Mouse (Mus musculus) adrenal gland, postnatal 25 days (tissue): ENCODE measurements around the gene Sipa1l1. TPM values are rescaled to one million over a fixed set of nuclear protein-coding genes. Genes with fewer than 3 reads are reported as not detected.

ENCODE experiments used
- DNase-seq: peaks from one replicate; pipeline ENCODE4 v3.0.0; 2021; ENCODE audit warnings: mixed read lengths
- total RNA-seq: library from RNA; stranded (reverse); gene quantifications from 2 replicates; pipeline ENCODE4 v1.2.3, GENCODE M21; 2021

Sipa1l1 gene
- total RNA-seq, 1 experiment from 2014 or later = 30.1 TPM

DNA sequence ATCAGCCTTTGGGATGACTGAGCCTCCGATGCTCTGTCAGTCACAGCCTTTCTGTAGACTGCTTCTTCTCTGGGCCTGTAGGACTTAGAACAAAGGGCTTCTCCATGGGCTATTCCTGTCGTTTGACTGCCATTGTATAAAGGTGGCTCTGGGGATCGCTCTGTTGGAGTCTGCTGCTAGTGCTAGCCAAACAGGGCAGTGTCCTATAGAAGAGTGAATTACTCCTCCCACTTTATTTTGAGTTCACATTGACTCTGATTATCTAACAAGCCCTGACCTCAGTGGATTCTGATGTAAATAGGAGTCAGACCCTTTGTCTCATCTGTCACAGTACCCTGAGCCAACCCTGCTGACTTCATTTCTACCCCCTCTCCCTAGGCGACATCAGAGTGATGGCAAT is 264.2 kb downstream of the Sipa1l1 start:
- no peak for DNase-seq

DNA sequence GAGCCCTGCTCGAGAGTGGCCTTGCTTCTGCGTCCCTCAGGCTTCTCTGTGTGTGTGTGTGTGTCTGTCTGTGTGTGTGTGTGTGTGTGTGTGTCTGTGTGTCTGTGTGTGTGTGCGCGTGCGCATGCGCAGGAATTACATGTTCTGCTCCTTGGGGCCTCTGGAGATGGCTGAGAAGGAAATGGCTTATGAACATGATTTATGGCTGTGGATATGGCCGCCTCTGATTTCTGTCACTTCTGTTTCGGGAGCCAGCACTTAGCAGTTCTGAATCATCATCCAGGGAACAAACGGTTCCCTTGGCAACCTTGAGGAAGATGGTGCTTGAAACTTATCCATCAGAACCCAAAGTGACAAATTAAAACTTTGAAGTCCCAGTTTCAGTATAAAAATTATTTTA is 265.5 kb downstream of the Sipa1l1 start:
- DNase-seq = no peak

DNA sequence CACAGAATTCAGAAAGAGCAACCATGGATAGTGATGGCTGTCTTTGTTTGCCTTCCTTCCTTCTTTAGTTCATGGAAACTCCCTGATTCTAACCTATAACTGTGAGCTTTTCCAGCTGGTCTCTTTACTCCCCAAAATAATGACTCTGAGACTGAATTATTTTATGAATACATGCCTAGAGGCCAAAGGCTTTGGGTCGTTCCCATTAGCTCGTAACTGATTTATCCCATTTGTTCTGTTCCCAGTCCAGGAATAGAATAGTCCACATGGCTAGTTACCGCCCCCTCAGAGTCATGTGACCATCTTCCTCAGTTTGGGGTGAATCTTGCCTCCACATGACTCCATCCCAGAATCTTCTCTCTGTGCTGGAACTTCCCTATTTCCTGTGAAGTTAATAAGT is 272.4 kb downstream of the Sipa1l1 start:
- no peak for DNase-seq

DNA sequence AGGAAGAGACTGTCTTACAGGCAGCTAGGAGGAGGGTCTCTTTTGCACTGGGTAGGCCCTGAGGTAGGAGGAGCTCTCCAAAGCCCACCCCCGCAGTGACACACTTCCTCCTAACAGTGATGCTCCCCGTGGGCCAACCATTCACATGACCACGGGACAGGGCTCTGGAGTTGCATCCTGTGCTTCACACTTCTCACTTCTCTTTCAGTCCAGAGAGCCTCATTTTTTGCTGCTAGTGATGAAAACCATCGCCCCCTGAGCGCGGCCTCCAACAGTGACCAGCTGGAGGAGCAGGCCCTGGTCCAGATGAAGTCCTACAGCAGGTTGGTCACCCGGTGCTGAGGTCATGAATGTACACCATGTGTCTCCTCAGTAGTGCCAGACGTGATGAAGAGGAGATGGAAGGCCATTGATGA is 277.5 kb downstream of the Sipa1l1 start:
- DNase-seq = no peak

DNA sequence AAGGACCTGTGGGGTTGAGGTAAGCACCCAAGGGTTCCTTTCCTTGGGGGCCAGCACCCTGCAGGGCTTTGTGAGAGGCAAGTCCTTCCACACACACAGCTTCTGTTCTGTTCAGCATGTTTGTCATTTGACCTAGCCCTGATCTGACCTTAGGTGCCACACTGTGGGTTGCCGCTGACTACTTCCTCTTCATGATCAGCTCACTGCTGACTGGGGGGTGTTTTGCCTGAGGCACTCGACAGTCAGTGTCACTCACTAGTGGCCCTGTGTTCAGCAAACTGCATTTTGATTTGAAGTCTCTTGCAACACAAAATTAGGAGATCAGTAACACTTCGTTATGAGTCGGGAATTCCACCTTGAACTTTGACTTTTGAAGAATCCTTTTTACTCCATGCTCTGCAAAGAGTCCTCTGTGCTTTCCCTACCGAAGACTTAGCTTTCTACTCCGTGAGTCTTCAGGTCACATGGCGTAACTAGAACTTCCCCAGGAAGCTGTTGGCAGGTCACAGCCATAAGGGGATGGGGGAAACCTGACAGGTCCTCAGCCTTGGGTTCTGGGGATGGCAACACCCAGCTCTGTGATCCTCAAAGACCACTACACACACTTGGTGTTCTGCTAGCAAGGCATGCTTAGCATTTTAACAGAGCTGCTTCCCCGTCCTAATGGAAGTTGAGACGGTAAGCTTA is 279.2 kb downstream of the Sipa1l1 start:
- DNase-seq = no peak

DNA sequence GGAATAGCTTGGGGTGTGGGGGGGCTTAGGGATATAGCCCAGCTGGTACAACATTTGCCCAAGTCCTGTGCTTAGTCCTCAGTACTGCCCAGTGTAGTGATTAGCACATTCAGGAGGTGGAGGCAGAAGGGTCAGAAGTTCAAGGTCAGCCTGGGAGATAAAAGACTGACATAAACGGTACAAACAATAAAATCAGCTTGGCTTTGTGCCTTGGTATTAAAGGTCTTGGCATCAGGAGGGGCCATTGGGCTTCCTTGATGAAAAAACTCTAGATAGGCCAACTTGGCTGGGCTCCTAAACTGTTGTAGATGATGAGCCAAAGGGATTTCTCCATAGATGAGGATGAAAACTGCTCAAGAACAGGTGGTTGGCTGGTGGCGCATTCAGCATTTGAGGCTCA is 283.3 kb downstream of the Sipa1l1 start:
- DNase-seq = no peak

DNA sequence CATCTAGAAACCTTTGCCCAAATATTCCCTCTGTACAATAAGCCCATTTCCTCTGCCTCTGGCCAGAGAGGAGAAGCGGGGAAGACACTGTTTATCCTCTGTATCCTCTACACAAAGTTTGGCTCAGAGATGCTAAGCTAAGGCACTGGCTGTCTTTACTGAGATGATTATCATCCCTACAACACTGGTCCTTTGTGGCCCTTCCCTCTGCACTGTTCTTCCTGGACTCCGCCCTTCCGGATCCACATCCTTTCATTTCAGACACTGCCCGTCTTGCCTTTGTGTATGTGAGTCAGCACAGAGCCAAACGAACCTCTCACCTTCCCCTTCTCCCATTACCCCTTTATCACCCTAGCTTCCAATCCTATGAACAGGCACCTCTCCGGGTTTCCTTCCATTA is 285.3 kb downstream of the Sipa1l1 start:
- no peak for DNase-seq

DNA sequence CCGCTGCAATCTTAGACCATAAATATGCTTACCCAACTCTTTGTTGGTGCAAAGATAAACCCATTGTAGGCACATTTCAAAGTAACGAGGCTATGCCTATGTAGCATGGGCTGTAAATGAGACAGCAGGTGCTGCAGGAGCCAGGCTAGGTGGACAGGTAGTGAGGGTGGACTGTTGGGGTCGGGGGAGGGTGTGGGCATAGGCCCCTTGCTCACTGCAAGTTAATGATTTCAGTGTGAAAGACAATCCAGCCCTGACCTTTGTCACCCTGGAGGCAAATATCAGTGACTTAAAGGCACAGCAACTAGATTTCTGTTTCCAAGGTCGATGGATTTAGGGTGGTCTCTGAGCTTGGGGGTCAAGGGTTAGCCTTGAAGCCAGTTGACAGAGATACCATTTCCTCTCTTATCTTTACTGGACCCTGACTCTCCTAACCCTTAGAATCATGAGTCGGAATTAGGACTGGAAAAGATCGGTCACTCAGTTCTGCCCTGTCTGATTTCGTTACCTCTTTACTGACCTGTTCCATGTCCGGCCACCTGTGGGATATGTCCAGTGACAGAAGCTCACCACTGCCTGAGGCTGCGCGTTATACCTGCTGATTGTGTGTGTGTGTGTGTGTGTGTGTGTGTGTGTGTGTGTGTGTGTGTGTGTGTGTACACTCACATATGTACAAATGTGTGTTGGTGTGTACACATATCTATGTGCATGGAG is 286.7 kb downstream of the Sipa1l1 start:
- DNase-seq = no peak

DNA sequence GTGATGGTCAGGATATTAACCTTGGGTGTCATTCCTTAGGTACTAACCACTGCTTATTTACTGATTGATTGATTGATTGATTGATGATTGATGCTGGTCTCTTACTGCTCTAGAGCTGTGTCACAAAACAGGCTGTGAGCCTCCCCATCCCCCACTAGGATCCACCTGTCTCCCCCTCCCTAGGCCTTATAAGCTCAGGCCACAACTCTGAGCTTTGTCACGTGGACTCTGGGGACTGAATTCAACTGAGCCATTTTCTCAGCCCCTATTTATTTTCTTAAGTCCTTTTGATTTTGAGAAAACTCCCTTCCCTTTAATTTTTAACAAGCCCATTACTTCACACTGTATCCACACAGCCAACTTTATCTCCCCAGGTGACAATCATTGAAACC is 287.3 kb downstream of the Sipa1l1 start:
- no peak for DNase-seq

DNA sequence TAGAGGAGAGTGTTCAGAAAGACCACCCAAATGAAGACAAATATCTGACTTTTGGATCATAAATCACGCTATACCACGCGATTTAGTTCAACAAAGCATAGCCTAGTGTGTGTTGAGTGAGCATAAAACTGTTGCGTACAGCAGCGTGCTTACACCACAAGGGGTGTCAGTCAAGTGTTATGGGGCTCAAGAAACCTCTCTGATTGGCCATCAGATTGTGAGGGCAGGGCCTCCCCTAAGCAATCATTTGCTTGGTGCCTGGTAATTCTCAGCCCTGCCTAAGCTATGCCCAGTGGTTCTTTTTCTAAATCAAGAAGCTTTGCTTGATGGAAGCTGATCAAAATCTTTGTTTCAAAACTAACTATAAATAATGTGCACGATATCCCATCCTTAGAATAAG is 288.5 kb downstream of the Sipa1l1 start:
- no peak for DNase-seq

DNA sequence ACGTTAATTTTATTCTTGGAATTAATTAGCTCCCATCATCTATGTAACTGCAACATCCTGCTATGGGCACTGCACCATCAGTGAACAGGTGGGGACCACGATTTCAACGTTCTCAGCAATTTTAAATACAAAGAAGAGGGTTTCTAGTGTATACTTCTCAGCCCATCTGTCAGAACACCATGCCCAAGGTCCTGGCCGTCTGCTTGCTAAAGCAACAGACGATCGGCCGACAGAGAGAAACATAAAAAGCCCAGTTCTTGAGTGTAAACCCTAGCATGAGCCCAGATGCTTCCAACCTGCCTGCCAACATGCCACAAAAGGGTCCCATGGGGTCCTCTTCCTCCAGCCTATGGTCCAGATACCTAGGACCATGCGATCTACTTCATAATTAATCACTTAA is 288.9 kb downstream of the Sipa1l1 start:
- no peak for DNase-seq

DNA sequence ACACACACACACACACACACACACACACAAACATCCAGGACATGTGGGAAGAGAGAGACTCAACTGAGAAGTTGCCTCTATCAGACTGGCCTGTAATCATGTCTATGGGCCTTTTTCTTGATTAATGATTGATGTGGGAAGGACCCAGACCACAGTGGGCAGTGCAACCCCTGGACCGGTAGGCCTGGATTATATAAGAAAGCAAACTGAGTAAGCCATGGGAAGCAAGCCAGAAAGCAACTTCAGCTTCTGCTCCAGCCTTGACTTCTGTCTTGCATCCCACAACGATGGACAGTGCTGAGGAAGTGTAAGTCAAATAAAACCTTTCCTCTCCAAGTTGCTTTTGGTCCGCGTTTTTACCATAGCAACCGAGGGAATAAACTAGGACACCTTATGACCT is 298.1 kb downstream of the Sipa1l1 start:
- DNase-seq = no peak

DNA sequence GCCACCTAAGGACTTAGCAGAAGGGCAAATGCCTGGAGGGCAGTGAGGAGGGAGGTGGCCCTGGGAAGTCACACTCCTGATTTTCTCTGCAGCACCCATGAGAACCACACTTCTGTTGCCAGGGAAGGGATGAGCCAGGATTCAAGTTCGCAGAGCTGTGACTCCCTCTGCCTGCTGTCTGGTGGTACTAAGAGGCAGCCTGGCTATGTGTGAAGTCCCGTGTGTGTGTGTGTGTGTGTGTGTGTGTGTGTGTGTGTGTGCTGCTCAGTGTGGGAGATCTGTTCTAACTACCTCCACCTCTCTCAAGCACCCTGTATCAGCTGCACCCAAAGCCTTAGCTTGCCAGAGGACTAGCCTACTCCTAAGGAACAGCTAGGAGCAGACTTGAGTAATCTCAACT is 298.5 kb downstream of the Sipa1l1 start:
- DNase-seq = no peak

DNA sequence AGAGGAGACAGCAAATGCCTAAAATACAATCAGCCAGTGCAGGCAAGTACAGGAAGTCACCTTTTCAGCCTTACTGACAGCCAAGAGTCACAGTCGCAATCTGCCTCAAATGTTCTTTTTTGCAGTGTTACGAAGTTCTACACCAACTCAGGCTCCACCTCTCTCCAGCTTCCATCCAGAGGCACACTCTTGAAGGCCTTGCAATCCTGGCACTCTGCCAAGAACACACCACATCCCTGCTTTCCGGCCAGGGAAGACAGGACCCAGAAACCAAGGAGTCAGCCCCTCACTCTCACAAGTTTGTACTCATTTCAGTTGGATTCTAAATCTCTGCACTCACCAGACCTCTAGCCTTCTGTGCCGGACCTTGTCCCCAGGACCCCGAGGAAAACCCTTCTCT is 299.3 kb downstream of the Sipa1l1 start:
- peak; percentile 59 for DNase-seq

DNA sequence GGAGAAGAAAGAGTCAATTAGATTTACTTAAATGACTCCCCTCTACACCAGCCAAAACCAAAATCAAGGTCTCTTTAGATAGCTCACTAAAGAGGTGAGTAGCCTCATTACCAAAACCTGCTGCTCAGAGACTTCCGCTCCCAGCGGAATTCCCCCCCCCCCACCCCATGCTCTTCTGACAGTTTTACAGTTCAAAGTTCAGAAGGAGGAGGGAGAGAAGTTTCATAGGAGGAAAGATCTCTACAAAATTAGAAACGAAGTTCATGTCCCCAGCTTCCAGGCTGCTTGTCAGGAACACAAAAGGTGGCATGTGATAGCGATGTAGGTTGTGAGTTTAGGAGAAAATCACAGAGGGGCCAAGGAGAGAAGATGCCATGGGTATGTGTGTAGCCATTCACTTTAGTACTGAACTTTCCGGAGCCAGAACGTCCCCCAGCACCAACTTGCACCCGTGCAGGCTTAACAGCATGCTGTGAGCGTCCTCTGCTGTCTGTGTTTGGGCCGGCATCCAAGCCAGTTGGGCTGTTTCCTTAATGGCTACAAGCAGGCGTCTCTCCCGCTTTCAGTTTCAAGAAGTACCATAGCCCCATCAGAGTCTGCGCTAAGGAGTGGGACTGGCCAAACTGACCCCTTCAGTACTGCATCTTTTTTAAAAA is 300.7 kb downstream of the Sipa1l1 start:
- DNase-seq = peak; percentile 84

DNA sequence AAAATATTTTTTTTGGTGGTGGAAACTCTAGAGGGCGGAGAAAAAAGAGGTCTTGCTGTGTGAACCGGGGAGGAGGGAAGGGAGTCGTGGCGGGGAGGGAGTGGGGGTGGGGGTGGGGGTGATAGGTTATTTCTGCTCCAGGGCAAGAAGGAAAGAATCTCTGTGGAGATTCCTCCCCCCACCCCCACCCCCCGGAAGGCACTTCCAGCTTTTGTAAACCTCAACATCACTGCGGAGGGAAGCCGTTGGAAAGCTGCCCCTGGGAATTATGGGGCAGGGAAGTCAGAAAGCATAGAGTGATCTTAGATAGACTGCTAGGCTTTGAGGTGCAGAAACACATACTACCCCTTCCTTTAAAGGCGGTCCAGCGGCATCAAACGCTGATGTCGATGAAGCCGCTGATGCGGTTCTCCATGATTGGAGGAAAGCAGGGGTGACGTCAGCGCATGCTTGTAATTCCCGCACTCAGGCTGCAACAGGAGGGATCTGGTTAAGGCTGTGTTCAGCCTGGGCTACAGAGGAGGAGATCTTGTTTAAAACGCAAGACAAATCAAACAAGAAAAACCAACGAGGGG is 301.3 kb downstream of the Sipa1l1 start:
- peak; percentile 66 for DNase-seq

DNA sequence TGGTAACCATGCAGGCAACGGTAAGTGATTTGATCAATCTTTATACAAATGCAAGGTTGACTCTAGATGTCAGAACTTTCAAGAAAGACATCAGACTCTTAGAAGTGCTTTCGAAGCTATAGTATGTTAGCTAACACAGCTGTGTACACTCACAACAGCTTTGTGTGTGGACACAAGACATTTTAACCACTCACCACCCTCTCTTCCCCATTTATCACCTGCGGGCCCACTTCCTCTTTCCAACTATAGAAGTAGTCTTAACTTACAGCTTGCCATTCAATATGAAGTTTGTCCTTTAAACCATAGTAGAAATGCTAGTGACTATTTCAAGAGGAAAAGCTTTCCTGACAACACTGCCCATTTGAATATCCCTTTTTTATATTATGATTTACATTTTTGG is 303.7 kb downstream of the Sipa1l1 start:
- no peak for DNase-seq

DNA sequence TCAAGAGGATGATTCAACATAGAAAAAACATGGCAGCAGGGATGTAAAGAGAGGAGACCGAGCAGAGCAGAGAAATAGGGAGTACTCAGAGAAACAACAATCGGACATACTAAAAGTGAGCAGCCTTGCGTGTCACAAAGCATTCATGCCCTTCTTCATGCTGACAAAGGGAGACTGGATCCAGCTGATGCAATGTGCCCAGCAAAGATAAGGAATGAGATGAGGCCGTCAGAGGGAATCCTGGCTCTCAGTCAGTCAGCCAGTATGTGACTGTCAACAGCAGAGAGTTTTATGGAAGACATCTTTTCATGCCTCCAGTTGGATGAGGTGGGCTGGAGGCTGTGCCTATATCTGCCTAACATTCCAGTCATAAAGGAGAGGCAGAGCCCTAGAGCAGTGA is 304.1 kb downstream of the Sipa1l1 start:
- no peak for DNase-seq

DNA sequence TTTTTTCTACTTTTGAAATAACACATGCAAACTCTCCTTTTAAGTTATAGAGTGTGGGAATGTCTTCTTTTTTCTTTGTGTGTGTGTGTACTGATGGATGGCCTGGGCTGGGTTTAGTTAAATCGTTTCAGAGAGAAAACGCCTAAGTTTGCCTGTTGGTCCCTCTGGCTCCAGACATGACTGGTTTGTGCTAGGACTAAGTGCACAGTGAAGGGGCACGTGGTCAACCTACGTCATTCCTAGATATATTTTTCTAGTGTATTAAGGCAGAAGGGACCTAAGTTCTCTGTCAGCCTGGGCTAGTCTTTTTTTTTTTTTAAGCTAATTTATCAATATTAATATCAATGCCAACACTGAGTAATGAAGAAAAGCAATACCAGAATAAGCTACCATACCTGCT is 305.3 kb downstream of the Sipa1l1 start:
- DNase-seq = no peak

DNA sequence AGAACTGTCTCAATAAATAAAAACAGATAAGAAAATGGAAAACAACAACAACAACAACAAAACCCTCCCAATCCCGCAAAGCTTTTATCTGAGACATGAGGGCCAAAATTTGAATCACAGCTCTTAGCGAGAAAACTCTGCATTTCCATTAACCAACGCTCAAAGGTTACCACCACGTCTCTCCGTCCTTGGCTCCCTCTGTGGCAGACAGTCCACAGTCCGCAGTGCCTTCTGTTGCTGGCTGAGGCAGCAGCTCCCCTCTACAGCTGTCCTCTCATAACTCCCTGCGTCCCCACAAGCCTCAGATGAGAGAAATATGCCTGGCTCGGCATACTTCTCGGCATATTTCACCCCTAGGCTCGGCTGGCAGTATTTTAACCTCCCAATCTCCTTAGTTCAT is 306.9 kb downstream of the Sipa1l1 start:
- no peak for DNase-seq

DNA sequence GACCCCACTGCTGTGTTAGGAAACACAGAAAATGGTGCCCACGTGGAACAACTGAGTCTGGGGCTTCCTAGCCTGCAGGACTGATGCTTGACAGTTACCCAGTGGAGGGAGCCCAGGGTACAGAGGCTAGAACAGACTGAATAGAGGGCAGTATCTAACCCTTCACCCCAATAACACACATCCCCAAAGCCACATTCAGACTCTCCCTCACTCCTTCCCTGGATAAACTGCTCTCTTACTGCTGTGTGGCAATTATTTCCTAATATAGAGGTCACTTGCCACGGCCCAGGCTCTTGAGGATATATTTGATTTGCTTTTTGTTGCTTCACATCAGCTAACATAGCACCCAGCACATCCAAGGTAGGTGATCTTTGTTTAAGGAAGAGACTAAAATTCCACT is 307.5 kb downstream of the Sipa1l1 start:
- no peak for DNase-seq

DNA sequence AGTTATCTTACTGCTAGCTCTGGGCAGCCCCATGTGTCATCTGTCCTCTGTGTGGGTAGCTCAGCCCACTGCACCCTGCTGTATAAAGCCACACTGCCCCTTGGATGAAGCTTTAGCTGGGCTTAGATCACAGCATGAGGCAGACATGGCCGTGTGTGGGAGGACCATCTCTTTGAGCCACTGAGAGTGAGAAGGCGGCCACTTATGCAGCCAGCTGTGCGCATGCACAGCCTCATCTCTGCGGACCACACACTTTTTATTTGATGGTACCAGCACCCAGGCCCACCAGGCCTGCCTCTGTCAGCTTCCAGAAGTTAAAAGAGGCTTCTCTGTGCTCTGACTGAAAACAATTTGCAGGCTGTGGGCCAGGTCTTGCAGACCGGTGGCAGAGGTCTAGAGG is 308.7 kb downstream of the Sipa1l1 start:
- DNase-seq = no peak

DNA sequence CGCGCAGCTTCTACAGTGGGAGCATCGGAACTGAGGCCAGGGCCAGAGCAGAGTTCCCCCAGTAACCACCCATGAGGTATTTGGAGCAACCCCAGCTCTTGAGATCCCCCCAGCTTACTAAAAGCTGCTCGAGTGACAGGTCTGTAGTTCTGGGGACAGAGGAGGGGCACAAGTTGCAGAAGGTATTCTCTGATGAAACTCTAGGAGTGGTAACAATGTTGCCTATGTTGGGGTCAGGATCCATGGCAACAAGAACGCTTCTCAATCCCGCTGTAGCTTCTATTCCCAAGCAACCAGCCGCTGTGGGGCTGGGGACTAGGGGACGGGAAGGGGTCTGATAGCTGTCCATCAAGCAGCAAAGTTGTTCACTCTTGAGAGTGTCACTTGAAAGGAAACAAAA is 309.1 kb downstream of the Sipa1l1 start:
- DNase-seq = no peak
